Mouse (Mus musculus): ENCODE measurements around the gene Cyp2c69. TPM values are rescaled to one million over a fixed set of nuclear protein-coding genes. Genes with fewer than 3 reads are reported as not detected.

Cyp2c69 gene
- total and polyA plus RNA-seq, 3 experiments: not detected

Other genes starting within 250 kb of the Cyp2c69 start
- gene Cyp2c67, start 237.7 kb downstream of the Cyp2c69 start, total RNA-seq (2014; fragmentation: Nextera tagmentation): not detected in 2 replicates
- 0.05 TPM in 1 of 2 replicates, not detected in the other for gene Cyp2c67, start 237.7 kb downstream of the Cyp2c69 start, total RNA-seq (2017)
- not detected in 2 replicates for gene Cyp2c67, start 237.7 kb downstream of the Cyp2c69 start, polyA plus RNA-seq (2012)
- gene Cyp2c68, start 145.7 kb downstream of the Cyp2c69 start, total RNA-seq (2014; fragmentation: Nextera tagmentation): not detected in 2 replicates
- gene Cyp2c68, start 145.7 kb downstream of the Cyp2c69 start, total RNA-seq (2017): not detected in 2 replicates
- not detected in 2 replicates for gene Cyp2c68, start 145.7 kb downstream of the Cyp2c69 start, polyA plus RNA-seq (2012)
- not detected in 2 replicates for gene Cyp2c40, start 74.0 kb downstream of the Cyp2c69 start, total RNA-seq (2014; fragmentation: Nextera tagmentation)
- gene Cyp2c40, start 74.0 kb downstream of the Cyp2c69 start, total RNA-seq (2017): 0.05 and 0.12 TPM in 2 replicates
- gene Cyp2c40, start 74.0 kb downstream of the Cyp2c69 start, polyA plus RNA-seq (2012): not detected in 2 replicates
- gene Cyp2c37, start 105.6 kb upstream of the Cyp2c69 start, total RNA-seq (2014; fragmentation: Nextera tagmentation): not detected in 2 replicates
- not detected in 2 replicates for gene Cyp2c37, start 105.6 kb upstream of the Cyp2c69 start, total RNA-seq (2017)
- not detected in 2 replicates for gene Cyp2c37, start 105.6 kb upstream of the Cyp2c69 start, polyA plus RNA-seq (2012)
- gene Cyp2c54, start 187.0 kb upstream of the Cyp2c69 start, total RNA-seq (2014; fragmentation: Nextera tagmentation): not detected in 2 replicates
- gene Cyp2c54, start 187.0 kb upstream of the Cyp2c69 start, total RNA-seq (2017): not detected in 2 replicates
- not detected in 2 replicates for gene Cyp2c54, start 187.0 kb upstream of the Cyp2c69 start, polyA plus RNA-seq (2012)
- not detected in 2 replicates for gene Cyp2c50, start 202.9 kb upstream of the Cyp2c69 start, total RNA-seq (2014; fragmentation: Nextera tagmentation)
- not detected in 2 replicates for gene Cyp2c50, start 202.9 kb upstream of the Cyp2c69 start, total RNA-seq (2017)
- gene Cyp2c50, start 202.9 kb upstream of the Cyp2c69 start, polyA plus RNA-seq (2012): not detected in 2 replicates

Measured in G1E (cell line).